Mouse (Mus musculus) gastrocnemius, postnatal 10 days (tissue): ENCODE measurements around the gene Uhrf1bp1. TPM values are rescaled to one million over a fixed set of nuclear protein-coding genes. Genes with fewer than 3 reads are reported as not detected.

Experiments used
- total RNA-seq, 2 experiments: library from RNA; stranded (reverse); gene quantifications; 2 replicates each; pipeline ENCODE4 v1.2.3; 2021

Gene Uhrf1bp1
- total RNA-seq, 2 experiments from 2014 or later = 15.0 to 20.4 TPM

Other genes starting within 250 kb of the Uhrf1bp1 start
- gene Nudt3, start 232.9 kb upstream of the Uhrf1bp1 start, total RNA-seq = 100 to 1,000 TPM; 267 to 291 TPM
- not detected for gene RPS10-NUDT3, start 221.2 kb upstream of the Uhrf1bp1 start, total RNA-seq
- 100 to 1,000 TPM; 708 to 712 TPM for gene Rps10, start 219.8 kb upstream of the Uhrf1bp1 start, total RNA-seq
- 1 to 10 TPM in 1 of 2 experiments, under 1 TPM in 1; 0.33 to 1.8 TPM for gene Pacsin1, start 200.9 kb upstream of the Uhrf1bp1 start, total RNA-seq
- under 1 TPM; 0.26 to 0.43 TPM for gene Spdef, start 127.5 kb upstream of the Uhrf1bp1 start, total RNA-seq
- 10 to 100 TPM; 76.7 to 78.6 TPM for gene D17Wsu92e, start 35.8 kb upstream of the Uhrf1bp1 start, total RNA-seq
- 10 to 100 TPM; 93.1 to 94.1 TPM for gene Snrpc, start 18.3 kb upstream of the Uhrf1bp1 start, total RNA-seq
- 10 to 100 TPM; 22.6 to 27.6 TPM for gene Anks1, start 52.9 kb downstream of the Uhrf1bp1 start, total RNA-seq
- 10 to 100 TPM; 19.9 to 23.3 TPM for gene Taf11, start 53.4 kb downstream of the Uhrf1bp1 start, total RNA-seq
- not detected for gene Tcp11, start 224.2 kb downstream of the Uhrf1bp1 start, total RNA-seq